Mouse (Mus musculus) heart, postnatal 10 days (tissue): ENCODE measurements around the gene Timm8a2. TPM values are rescaled to one million over a fixed set of nuclear protein-coding genes. Genes with fewer than 3 reads are reported as not detected.
A peak's percentile ranks its signal among the peaks of the same experiment; 100 is the strongest.

Experiments
- DNase-seq, 2 experiments: peaks; one replicate each; pipeline ENCODE4 v3.0.0; 2021
- intact Hi-C: fragments of 180-260 bp; cut with DNase I; formaldehyde crosslinking; loops from one replicate; pipeline ENCODE4 v1.15.1; 2025
- total RNA-seq, 2 experiments: library from RNA; stranded (reverse); gene quantifications; 2 replicates each; pipeline ENCODE4 v1.2.3; 2021

The Timm8a2 gene
- total RNA-seq, result not detected

DNA sequence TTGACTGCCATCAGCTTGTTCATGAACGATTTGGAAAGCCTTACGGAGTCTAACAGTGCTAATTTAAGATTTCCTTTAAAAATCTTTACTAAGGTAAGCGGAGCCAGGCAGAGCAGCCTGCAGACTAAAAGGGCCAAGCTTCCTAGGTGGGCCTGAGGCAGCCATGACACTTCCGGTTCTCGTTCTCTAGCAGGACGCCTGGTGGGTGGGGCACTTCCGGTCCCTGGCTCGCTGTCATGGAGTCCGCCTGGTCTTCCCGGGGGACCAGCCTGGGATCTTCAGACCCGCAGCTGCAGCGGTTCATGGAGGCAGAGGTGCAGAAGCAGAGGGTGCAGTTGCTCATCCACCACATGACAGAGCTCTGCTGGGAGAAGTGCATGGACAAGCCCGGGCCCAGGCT, at the start of gene Timm8a2:
Gene Timm8a2 (plus strand): TSS at position 224 of the 400 bp plus-strand sequence.
- intact Hi-C loops, result no loop called here
- no peak for DNase-seq

DNA sequence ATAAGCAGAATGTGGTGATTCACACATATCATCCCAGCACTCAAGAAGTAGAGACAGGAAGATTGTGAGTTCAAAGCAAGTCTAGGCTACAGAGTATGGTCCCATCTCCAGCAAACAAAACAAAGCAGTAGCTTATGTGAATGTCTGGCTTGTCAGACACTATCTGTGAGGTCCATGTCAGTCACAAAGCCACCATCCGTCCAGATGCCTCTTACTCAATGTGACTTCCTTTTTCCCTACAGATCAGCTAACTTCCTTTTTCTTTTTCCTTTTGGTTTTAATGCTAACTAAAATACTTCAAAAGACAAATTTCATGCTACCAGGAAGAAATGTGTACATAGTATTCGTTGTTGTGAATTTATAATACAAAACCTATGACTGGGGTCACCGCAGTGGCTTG, 49.0 kb upstream of the Timm8a2 start:
- intact Hi-C loops, result no loop called here

DNA sequence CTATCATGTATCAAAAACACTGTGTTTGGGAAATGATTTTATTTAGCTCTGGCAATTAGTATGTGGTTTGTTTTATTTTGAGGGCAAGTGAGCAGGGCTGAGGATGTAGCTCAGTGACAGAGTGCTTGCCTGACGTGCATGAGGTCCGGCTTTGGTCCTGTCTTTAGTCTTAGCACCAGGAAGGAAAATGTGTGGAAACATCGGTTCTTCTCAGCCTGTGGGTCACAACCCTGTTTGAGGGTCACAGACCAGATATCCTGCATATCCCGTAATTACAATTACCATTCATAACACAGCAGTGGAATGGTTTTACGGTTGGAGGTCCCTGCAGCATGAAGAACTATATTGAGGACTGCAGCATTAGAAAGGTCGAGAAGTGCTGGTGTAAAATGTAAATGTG, 48.4 kb upstream of the Timm8a2 start:
- intact Hi-C loops, result no loop called here
- peak in 1 of 2 experiments; percentile 20 for DNase-seq

More for the DNA sequence above, 49.0 kb upstream of the Timm8a2 start:
- DNase-seq, result no peak

DNA sequence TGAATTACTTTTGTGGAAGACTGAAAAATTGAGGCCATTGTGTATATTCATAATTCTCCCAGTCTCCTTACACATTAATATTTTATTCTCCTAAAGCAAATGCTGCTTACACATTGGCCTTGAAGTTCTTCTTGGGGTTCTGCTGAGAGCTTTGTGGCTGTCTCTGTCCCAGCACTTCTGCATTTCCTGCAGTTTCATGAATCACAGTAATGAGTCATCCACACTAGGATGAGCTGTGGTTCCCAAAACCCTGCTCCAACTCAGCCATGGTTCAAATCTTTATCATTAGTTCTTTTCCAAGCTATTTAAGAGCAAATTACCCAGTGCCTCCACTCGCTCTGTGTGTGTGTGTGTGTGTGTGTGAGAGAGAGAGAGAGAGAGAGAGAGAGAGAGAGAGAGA, 47.2 kb upstream of the Timm8a2 start:
- DNase-seq, result no peak
- intact Hi-C loops, result no loop called here

DNA sequence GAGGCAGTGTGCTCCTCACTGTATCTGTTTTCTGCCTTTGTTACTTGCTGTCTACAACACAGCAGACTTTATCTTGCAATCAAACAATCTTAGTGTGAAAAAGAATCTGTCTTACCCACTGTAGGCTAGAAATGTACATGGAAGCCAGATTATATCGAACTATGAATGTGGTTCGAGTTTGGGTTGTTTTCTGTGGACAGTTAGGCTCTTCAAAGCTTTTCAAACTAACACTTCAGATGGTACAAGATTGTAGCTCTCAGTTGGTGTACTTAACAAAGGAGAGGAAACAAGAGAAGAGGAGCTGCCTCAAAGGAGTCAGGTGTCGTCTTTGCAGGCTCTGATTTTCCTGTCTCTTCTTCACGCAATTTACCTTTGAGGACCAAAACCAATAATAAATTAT, 46.8 kb upstream of the Timm8a2 start:
- intact Hi-C loops, result no loop called here
- no peak for DNase-seq

DNA sequence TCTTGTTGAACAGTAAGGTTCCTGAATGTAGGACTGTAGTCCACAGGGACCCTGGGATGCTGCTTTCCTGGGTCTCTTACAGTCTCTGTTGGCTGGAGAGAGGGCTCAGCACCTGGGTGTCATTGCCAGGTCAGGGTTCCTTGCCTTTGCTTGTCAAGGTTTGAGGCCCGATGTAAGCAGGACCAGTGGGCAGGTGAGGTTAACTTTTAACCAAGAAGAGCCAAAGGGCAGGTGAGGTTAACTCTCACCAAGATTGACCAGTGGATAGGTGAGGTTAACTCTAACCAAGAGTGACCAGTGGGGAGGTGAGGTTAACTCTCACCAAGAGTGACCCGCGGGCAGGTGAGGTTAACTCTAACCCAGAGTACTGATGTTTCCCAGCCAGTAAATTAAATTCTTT, 45.1 kb upstream of the Timm8a2 start:
- intact Hi-C loops, result no loop called here
- DNase-seq, result no peak

DNA sequence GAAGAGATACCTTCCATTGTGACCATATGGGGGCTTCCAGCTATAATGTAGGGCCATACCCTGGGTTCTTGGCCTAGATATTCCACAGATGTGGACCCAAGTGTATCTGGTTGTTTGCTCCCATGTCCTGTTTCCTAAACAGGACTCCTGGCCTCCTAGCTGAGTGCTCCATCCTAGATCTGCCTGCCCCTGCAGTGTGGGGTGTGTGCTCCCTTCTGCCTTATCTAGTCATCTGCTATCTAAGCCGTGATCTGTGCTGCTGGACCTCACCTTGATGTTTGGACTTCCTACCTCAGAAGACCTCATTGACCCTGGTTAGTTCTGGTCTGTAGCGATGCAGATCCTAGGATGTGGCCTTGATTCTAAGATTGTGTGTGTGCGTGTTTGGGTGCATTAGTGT, 44.6 kb upstream of the Timm8a2 start:
- intact Hi-C loops, result no loop called here
- DNase-seq, result no peak

DNA sequence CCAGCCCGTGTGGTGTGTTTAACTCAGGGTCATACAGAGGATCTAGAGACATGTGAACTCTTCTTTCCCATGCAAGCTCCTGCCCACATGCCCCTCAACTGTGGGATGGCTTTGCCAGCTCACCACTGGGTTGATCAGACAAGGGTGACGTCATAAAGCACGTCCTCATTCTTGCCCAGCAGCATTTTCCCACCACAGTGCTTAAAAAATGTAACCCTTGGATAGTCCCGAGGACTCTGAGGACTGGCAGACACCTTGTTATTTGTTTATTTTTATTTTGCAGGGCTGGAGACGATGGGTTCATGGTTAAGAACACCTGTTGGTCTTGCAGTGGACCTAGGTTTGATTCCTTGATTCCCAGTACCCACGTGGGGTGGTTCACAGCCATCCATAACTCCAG, 43.6 kb upstream of the Timm8a2 start:
- intact Hi-C loops, result no loop called here
- no peak for DNase-seq

DNA sequence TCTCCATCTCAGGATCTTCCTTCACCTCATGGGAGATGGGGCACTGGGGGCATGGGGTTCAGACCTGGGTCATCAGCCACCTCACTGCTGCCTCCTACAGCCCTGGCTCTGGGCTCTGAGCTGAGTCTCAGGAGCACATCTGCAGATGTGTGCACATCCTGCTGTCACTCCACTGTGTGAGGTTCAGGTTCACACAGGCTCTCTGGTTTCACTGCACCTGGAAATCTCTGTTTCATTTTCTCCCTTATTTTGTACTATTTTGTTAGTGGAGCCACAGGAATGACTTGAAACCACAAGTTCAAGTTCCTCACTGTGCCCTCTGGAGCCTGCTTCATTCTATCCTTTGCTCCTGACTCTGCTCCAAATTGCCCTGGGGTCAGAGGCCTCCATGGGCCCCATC, 42.6 kb upstream of the Timm8a2 start:
- no peak for DNase-seq
- intact Hi-C loops, result no loop called here

DNA sequence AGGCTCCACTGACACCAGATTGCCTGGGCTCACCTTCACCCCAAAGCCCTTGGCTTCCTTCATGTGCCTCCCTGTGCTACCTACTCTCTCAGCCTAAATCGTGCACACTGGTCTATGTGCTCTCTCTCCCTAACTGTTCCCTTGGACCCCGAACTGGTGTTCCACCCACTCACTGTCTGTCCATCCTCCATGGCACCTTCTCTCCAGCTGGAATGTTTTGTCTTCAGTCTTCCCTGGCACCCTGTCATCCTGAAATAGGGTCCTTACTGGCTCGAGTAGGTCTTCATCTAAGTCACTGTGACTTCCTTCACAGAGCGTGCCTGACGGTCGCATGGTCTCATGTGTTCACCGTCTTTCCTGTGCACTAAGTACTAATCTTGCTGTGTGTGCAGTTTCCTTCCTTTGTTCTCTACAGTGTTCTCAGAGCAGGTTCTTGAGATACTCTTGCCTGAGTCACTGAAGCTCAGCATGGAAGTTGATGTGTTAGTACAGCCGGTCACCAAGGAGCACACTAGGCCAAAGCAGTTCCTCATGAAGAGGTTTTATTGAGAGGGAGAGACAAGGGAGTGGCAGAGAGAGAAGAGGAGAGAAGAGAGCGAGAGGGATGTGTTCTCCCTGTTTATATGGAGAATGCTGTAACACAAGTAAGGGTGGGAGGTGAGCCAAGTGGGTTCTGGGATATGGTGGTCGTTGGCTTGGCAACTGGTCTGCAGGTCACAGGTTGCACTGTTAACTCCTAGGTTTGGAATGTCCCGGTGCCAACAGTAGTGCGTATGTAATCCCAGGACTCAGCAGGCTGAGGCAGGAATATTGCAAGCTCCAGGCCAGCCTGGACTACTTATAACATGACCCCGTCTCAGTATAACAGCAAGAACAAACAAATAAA, 41.8 kb upstream of the Timm8a2 start:
- intact Hi-C loops, result no loop called here
- DNase-seq, result no peak

DNA sequence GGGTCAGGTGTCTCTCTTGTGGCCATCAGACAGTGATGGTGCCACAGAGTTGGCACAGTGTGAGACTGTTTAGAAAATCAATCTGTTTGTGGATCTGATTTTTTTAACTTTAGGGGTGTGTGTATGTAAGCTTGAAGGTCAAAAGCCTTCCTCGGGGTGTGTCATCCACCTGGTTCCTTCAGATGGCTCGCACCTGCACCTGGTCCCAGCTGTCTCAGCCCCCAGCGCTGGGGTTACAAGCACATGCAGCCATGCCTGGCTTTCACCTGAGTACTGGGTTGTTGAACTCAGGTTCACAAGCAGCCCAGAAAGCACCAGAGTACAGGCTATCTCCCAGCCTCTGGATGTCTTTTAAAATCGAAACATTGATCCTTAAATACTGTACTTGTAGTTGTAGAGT, 40.9 kb upstream of the Timm8a2 start:
- DNase-seq, result no peak
- intact Hi-C loops, result no loop called here

DNA sequence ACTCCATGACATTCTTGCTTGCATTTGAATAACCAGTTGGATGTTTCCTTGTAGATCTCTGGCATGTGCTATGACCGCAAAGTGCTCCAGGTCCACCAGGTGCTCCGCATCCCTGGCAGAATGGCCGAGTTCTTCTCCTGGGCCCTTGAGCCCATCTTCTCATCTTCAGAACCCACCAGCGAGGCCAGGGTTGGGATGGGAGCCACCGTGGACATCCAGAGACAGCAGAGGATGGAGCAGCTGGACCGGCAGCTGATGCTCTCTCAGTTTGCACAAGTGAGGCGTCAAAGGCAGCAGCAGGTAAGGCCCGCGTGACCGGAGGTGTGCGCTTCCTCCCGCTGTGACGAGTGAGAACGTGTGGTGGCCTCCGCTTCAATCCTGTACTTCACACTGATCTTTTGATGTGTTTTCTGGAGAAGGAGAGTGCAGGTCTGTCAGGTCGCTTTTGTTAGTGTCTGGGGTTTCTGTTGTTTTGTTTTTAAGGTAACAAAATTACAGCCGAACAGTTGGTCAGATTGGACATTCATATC, 40.2 kb upstream of the Timm8a2 start:
- DNase-seq, result no peak
- intact Hi-C loops, result no loop called here

DNA sequence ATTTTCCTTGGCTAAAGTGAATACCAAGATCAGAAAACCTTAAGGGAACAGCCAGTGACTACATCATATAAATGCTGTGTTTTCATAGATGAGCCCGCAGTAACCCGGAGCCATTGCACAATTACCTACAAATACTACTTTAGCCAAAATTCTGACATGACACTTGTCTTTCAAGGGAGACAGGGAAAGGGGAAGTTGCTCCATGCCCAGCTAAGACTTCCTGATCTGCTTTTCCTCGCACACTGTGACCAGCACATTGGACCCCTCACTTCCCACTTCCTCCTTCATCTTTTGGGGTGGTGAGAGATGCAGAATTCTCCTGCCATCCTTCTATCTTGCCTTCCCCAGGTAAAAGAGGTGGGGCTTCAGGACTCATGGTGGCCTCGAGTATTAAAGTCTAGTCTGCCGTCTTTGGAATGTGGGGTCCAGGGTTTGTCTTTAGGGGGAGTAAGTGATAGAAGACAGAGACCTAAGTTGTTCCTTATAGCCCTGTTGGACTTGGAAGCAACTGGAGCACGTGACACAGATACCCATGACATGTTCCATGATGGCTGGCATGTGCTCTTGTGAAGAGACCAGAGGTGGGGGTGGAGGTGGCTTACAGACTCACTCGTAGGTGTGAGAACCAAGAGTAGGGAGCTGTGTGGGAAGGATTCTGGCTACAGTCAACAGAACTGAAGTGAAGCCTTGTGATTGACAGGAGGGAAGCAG, 39.5 kb upstream of the Timm8a2 start:
- intact Hi-C loops, result no loop called here
- DNase-seq, result no peak

DNA sequence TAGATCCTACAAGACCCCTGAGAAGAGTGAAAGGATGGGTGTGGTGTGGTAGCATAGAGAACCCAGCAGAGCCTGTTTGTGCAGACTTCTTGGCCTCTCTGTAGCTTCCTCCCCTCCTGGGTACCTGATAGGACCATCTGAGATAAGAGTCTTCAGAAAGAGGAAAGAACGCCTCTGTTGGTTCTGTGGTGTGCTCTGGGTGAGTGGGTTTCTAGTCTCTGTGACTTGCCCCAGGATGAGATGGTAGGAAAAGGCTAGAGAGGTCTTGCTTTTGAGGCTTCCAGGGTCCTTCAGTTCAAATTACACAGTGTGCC, 39.0 kb upstream of the Timm8a2 start:
- intact Hi-C loops, result no loop called here
- DNase-seq, result no peak

DNA sequence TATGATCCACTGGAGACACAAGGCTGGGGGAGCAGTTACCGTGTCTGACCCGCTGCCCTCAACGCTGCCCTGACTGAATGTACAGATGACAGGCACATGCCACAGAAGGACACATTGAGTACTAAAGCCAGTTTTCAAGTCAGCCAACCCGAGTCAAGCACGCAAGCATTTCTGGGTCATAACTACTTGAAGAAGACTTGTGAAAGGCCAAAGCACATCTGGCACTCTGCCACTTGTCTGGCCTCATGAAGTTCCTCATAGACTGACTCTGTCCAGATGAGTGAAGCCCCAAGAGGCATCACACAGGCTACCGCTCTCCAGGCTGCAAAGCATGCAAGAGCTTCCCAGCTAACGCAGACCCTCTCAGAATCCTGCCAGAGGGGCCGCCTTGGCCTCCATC, 37.7 kb upstream of the Timm8a2 start:
- intact Hi-C loops, result no loop called here
- peak; percentile 67 to 73 for DNase-seq

DNA sequence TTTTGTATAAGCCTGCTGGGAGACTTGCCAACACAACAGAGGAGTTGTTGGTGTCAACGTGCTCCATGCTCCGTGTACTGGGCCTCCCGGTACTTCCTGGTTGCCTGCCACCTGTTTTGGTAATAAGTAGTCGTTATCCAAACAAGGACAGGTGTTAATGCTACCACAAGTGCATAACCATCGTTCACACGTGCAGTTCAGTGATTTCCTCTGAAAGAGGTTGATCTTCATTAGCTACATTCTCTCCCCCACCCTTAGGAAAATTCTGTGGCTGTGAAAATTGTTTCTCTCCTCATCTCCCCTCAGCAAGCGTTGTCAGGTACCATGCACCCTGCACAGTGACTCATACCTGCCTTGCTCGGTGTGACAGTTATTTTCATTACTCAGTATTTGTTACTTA, 35.0 kb upstream of the Timm8a2 start:
- intact Hi-C loops, result no loop called here

DNA sequence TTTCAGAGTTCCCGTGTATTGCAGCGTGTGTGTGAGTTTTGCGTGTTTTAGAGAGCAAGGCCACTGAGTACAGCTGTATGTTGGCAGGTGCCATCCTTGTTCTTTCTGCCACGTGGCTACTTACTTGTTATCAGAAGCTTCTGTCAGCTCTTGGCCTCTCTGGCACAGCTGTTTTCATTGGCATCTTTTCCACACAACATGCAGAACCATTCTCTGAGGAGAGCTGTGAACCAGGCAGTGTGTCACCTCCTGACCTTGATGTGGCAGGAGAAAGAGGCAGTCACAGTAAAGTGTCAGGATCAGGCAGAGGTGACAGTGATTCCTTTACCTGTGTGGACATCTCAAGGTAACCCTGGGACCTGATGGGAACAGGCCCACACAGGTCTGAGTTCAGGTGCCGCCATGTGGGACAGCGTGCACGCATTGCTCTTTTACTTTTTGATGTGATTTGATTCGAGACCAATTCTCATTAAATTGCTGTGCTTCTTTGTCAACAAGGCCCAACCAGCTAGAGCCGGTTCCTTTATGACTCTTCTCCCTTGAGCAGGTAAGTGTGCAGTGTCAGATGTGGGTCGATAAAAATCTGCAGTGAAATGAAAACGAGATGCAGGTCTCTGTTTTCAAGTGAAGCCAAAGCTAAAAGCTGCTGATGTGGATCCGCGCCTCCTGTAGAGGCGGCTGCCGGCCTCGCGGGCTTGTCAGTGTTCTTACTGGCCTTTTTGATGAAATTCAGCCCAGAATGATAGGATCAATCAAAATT, 33.9 kb upstream of the Timm8a2 start:
- peak in 1 of 2 experiments; percentile 28 for DNase-seq
- intact Hi-C loops, result no loop called here

More for the DNA sequence above, 35.0 kb upstream of the Timm8a2 start:
- DNase-seq, result no peak

DNA sequence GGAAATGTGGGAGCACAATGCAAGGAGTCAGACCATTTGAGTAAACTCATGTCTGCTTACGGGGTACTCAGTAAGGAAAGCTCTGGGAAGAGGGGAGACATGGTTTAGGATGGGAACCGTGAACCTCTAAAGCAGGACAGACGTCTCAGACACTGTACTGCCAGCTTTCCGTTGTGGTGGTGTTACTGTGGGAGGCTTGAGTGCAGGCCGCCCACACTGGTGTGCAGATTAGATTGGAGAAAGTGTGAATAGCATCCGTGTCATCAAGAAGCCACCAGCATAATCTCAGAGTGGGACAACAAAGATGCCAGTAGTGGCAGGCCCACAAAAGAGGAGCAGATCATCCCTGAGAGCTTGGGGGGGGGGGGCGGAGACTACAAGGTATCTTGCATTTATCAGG, 32.2 kb upstream of the Timm8a2 start:
- no peak for DNase-seq
- intact Hi-C loops, result no loop called here

DNA sequence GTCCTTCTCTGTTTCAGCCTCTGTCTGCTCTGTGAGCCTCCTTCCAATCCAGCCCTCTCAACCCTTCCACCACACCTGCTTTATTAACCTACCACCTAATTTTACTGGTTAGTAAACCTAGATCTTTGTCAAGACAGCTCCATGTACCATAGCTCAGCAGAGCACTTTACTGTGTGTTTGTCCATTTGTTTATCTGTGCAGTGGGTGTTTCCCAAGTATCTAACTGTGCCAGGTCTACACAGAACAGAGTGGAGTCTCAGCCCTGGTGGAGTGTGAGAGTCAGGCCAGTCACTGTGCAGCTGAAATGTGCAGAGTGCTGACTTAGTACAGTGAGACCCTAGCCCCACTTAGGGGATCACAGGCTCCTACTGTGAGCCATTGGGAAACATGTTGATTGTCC, 30.7 kb upstream of the Timm8a2 start:
- DNase-seq, result no peak
- intact Hi-C loops, result no loop called here

DNA sequence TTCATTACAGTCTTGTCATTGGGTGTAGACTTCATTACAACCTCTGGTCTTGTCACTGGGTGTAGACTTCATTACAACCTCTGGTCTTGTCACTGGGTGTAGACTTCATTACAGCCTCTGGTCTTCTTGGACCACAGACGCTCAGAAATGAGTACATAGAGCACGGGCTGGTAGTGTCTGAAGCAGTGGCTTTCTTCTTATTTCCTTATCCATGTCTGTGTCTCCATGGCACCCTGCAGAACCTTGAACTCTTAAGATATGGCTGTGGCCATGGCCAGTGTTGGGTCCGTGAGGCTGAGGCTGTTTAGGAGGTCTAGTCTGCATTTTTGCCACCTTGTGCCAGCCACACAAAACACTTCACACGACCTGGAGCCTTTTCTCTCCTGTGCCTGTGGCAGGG, 26.2 kb upstream of the Timm8a2 start:
- intact Hi-C loops, result no loop called here
- DNase-seq, result no peak

DNA sequence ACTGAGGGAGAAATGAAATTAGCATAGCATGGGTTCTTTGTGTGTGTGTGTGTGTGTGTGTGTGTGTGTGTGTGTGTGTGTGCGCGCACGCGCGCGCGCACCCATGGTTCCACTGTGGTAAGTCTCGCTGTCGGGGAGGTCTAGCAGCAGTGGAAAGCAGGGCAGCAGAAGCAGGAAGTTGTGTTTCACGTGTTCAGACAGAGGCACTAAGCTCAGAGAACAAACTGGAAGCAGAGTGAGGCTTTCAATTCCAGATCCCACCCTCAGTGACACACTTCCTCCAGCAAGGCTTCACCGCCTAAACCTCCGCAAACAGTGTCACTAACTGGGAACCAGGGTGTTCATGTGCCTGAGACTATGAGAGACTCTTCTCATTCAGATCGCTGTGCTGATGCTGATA, 25.0 kb upstream of the Timm8a2 start:
- DNase-seq, result peak; percentile 25 to 37
- intact Hi-C loops, result no loop called here
